Mouse (Mus musculus) testis, adult 2 months (tissue): Measurements from ENCODE around the gene Tinag.

Experiments used
- CTCF ChIP-seq: fragments of 200-500 bp; IDR thresholded peaks from 2 replicates; pipeline ENCODE4 v1.5.1; 2012; ENCODE audit warnings: low read depth, mild to moderate bottlenecking, inconsistent platforms, low read length, moderate library complexity; ENCODE audit not compliant: control insufficient read depth, insufficient read depth, insufficient replicate concordance
- POLR2A ChIP-seq: fragments of 200-500 bp; IDR thresholded peaks from 2 replicates; pipeline ENCODE4 v1.6.1; 2012; ENCODE audit warnings: low read depth, mild to moderate bottlenecking, inconsistent platforms, low read length, moderate library complexity; ENCODE audit not compliant: control insufficient read depth

DNA sequence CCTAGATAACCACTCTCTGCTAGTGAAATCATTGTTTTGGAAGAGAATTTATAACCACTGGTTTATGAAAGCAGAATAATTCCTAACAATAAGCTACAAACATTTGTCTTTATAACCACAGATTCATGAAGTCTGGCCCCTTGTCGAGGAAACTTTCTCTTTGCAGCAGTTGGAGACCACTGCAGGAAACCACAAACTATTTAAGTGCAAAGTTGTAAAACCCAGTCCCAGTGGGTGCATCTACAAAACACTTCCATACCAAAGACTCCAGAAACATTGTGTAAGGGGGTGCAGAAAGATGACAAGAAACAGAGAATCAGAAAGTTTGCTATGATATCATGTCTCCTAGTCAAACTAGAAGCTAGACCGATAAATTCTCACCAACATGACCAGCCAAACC lies 5.8 kb upstream of the Tinag start:
- TF ChIP-seq CTCF (no peak), POLR2A (no peak)
